Mouse (Mus musculus) embryo, embryonic 9.5 days (tissue): ENCODE results near the gene Dtd1.

Experiments
- DNase-seq: peaks from one replicate; pipeline ENCODE4 v3.0.0-alpha.2; 2017; ENCODE audit errors: extremely low spot score

Gene Dtd1

GRCm38 (mm10) chr2:144768375-144769117, 168.8 kb downstream of the Dtd1 start:
- DNase-seq: no peak

DNA sequence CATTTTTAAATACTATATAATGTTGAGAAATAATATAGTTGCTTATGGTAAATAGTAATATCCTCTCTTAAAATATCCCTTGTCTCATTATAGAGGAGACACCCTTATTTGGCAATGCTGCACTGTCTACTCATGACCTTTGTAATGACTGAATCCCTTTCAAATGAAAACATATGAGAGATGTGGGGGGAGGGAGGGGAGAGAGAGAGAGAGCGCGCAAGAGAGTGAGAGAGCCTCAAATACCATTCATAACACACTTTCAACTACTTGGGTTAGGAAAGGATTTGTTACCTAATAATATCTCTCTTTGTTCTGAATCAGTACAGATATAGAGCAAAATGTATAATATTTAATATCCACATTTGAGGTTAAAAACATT, 169.4 kb downstream of the Dtd1 start:
- no peak for DNase-seq

GRCm38 (mm10) chr2:144769556-144769955, 169.9 kb downstream of the Dtd1 start:
- DNase-seq: no peak

DNA sequence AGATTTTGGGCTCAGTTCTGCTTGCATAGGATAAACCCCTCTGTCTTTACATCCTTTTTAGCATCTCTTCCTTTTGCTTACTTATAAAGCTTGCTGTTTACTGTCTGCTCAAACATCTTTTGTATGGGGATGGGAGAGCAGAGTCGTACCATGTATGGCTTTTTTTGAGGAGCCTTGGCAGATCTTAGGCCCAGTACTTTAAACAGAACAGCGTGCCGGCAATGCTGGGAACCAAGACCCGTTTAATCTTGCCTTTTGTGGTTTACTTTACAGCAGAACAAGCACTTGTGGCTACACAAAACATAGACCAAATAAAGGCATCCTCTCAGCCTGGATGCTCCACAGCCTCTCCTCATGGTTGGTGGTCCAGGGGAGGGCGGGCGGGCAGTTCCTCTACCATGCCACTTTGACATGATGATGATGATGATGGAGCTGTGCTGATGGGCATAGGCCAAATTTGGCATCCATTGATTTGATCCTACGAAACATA, 170.8 kb downstream of the Dtd1 start:
- DNase-seq: no peak

DNA sequence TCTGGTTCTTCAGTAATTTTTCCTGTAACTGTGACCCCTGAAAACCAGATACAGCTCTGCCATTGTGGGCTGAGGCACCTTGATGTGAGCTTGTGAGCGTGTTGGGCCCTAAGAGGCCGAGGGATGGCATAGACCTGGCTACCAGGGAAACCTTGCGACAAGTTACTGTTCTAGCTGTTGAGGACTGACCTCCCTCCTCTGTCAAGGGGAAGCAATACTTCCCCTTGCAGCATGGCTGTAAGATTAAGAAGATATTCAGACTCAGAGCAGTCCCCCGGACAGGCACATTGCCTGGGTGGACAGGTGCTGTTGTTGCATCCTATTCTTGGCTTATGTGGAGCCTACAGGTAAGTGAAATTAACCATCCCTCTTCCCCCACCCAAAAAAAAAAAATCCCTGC, 172.1 kb downstream of the Dtd1 start:
- DNase-seq: no peak

GRCm38 (mm10) chr2:144774636-144775160, 175.0 kb downstream of the Dtd1 start:
- DNase-seq: no peak

- no peak for DNase-seq
Observed at GRCm38 (mm10) chr2:144775626-144776025, 175.9 kb downstream of the Dtd1 start.

GRCm38 (mm10) chr2:144779263-144779662, 179.6 kb downstream of the Dtd1 start:
- DNase-seq: no peak

GRCm38 (mm10) chr2:144780731-144781130, 181.0 kb downstream of the Dtd1 start:
- no peak for DNase-seq

GRCm38 (mm10) chr2:144781871-144782270, 182.2 kb downstream of the Dtd1 start:
- no peak for DNase-seq

GRCm38 (mm10) chr2:144782481-144782880, 182.8 kb downstream of the Dtd1 start:
- DNase-seq: no peak

- no peak for DNase-seq
Observed at GRCm38 (mm10) chr2:144783190-144783589, 183.5 kb downstream of the Dtd1 start.

DNA sequence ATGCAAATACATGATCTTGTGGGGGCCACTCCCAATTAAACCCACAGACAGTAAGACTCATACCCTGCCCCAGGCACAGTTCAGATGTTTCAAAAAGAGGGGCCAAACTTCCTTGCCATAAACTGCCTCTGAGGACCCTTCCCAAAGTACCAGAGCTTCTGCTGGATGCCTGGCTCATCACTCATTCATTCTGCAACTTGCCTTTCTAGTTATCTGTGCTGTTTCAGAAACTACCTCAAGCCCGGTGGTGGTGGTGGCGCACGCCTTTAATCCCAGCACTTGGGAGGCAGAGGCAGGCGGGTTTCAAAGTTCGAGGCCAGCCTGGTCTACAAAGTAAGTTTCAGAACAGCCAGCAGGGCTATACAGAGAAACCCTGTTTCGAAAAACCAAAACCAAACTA, 184.1 kb downstream of the Dtd1 start:
- no peak for DNase-seq

DNA sequence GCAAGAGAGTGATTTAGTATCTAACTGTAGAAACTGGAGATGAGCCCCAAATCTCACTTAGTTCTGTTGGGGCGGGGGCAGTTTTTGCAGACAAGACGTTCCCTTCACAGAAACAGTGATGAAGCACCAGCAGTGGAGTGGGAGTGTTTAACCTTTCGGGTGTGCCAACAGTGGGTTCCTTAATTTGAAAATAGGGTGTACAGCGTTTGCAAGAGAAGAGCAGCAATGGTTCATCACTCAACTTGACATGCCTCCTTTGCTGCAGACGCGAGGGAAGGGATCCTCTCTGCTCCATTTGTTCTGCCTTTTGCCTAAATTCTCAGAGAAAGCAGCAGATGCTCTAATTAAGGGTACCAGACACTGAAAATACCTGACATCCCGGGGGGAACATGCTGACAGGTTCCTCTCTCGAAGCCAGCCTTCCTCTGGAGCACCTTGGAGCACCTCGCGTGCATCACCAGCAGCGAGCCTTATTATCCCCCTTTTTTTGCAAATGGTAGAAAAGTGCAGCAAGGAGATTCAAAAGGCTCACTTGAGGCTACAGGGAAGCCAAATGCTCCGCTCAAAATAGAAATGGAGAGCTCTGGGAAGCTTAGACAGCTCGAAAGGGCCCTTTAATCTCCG, 192.1 kb downstream of the Dtd1 start:
- no peak for DNase-seq

DNA sequence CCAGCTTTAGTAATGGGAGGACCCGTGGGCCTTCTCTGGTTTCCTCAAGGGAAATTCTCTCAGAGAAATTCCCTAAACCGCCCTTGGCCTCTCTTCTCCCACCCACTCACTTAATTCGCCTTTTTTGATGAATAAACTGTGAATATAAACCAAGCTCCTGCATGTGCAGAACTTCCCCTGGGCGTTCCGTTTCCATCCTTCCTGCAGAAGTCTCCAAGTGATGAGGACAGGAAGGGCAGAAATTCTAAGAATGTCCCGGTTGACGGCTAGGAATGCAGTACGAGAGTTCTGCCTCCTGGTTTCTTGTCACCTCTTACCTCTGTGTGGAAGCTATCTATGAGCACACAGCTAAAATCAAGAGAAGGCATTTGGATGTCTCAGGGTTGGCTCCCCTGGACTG, 197.8 kb downstream of the Dtd1 start:
- no peak for DNase-seq

DNA sequence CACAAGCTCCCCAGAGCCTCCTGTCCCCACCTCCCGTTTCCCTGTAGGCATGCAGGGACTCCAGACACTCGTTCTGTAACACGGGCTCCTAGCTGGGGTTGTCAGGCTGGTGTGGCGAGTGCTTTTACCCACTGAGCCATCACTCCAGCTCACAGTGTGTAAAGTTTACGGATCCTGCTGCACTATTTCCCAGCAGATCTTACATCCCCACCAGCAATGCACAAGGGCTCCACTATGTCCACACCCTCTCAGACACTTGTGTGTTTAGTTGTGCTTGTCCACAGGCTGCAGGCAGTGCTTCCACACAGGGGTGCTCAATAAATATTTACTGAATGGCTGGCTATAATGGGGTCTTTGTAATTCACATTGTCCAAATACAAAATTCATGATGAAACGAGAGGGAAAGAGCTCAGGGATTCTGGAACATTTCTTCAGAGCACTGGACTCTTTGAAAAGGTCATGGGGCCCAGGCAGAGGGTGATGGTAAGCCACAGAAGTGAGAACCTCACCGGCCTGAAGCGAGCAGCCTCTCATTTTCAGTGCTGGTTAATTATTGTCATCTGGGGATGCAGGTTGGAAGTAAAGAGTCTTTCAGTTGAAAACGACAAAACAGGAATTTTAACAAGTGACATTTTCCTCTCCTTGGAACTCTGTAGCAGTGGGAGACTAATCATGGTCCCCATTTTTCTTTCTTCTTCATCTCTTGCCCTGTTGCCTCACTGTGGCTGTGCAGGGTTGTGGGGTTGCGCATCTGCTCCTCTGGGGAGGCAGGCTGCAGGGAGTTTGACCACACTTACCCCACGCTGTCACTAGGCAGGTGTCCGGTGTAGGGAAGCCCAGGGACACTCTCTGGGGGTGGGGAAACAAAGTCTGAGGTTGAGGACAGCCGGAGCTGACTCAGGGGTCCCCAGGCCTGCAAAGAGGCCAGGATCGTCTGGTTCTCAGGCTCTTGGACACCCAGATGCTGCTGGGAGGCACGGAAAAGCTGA, 208.4 kb downstream of the Dtd1 start:
- no peak for DNase-seq
